Mouse (Mus musculus): ENCODE measurements around the gene Ankfy1. TPM values are rescaled to one million over a fixed set of nuclear protein-coding genes. Genes with fewer than 3 reads are reported as not detected.

Ankfy1 gene
- 26.2 and 46.1 TPM in 2 replicates for polyA plus RNA-seq (2012; rRNA removed; ENCODE audit: low replicate concordance)

DNA sequence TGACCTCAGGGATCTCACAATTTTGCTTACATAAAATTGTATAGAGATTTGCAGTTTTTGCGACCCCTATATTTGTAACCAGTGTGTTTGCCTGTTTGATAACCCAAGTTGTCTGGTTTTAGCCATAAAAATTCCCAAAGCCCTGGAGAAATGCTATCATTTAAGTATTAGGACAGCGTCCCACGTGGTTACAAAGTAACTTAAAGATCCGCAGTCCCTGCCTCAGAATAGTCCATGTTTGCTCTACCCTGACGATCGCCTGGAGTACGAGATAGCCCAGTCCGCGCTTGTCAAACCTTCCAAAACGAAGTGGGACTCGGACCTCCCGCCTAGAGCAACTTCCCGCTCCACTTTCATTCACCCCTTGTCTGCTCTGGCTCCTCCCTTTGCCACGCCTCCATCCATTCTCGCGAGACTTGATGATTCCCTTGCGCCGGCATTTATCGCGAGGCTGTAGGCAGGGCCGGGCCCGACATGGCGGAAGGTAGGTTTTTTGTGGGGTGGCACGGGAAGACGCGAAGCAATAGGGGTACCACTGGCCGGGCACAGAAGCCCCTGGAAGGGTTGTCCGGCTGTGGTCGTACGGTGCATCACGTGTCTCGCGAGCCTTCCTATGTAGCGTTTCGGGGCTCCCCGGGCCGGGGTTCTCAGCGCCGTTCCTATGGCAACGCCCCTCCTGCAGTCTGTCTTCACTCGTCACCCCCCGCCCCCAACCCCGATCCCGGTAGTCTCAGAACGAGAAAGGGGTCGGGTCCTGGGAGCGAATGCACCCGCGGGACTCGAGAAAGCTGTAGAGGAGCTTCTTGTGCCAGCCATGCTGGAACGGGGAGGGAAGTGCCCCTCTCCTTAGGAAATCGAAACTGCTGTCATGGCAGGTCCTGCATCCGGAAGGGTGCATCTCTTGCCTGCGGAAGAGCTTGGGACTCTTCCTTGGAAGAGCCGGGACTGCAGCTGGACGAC is at the start of gene Ankfy1:
Ankfy1 (plus strand) TSS at position 456 of the 960 bp plus-strand sequence.

DNA sequence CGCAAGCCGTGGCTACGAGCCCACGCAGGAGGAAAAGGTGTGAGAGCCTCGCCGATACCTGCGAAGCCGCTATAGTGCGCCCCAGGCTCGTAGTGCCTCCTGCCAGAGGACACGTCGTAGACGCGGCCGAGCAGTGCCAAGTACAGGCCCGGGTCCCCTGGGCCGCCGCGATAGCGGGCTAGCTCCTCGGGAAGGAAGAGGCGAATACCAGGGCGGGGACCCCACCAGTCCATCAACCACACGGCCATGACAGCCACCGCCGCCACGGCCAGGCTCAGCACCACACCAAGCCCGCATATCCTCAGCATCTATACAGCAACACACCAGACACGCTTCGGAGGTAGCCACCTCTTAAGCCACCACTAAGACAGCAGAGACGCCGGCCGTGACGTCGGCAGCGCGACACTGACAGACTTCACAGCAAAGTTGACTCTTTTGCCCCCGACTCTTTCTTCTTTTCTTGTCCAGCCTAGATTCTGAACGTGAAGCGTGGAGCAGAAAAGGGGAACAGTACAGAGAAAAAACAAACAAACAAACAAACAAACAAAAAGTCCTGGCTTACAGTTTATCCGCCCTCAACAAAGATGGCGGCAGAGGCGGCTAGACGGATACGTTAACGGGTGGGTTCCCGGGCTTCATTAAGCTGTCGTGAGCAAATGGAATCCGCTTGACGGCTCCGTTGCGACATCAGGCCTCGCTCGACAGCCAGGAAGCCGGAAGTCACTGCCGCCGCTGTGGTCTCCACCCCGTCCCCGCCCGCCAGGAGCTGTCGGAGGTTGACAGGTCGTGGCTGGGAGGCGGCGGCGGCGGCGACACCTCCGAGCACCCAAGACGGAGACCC is 105.9 kb downstream of the Ankfy1 start, which contains the start of the genes Cyb5d2 and Zzef1:
Cyb5d2 (minus strand) TSS at position 688 of the 841 bp plus-strand sequence.
Zzef1 (plus strand) TSS at position 772 of the 841 bp plus-strand sequence.

Other genes starting within 250 kb of the Ankfy1 start
- gene Mybbp1a, start 248.7 kb upstream of the Ankfy1 start, polyA plus RNA-seq (2012; rRNA removed; ENCODE audit: low replicate concordance), result 34.2 and 87.7 TPM in 2 replicates
- 33.5 and 43.9 TPM in 2 replicates for gene Spns2, start 200.1 kb upstream of the Ankfy1 start, polyA plus RNA-seq (2012; rRNA removed; ENCODE audit: low replicate concordance)
- gene Spns3, start 139.5 kb upstream of the Ankfy1 start, polyA plus RNA-seq (2012; rRNA removed; ENCODE audit: low replicate concordance), result 0.72 and 2.2 TPM in 2 replicates
- 7.4 and 11.8 TPM in 2 replicates for gene Ube2g1, start 82.7 kb upstream of the Ankfy1 start, polyA plus RNA-seq (2012; rRNA removed; ENCODE audit: low replicate concordance)
- 8.6 and 11.8 TPM in 2 replicates for gene Cyb5d2, start 106.1 kb downstream of the Ankfy1 start, polyA plus RNA-seq (2012; rRNA removed; ENCODE audit: low replicate concordance)
- 23.5 and 27.6 TPM in 2 replicates for gene Zzef1, start 106.2 kb downstream of the Ankfy1 start, polyA plus RNA-seq (2012; rRNA removed; ENCODE audit: low replicate concordance)